Mouse (Mus musculus) embryonic facial prominence, embryonic 12.5 days (tissue): ENCODE results near the gene Pakap. TPM values are rescaled to one million over a fixed set of nuclear protein-coding genes. Genes with fewer than 3 reads are reported as not detected.

Source experiments
- ATAC-seq: fragments of 200-750 bp; cut with Nextera tagmentation; 2 replicates; pipeline ENCODE4 v1.8.0; 2017; ENCODE audit not compliant: insufficient number of reproducible peaks, insufficient read depth, low FRiP score, low TSS enrichment
- H3K27ac ChIP-seq: fragments of 300-500 bp; sonication (generic); 2 replicates; pipeline ENCODE4 v1.5.1; 2016; ENCODE audit warnings: mild to moderate bottlenecking
- H3K27me3 ChIP-seq: fragments of 300-500 bp; sonication (generic); 2 replicates; pipeline ENCODE4 v1.6.1; 2016; ENCODE audit warnings: mild to moderate bottlenecking, moderate library complexity
- H3K36me3 ChIP-seq: fragments of 300-500 bp; sonication (generic); 2 replicates; pipeline ENCODE4 v1.6.1; 2016; ENCODE audit warnings: mild to moderate bottlenecking
- H3K4me1 ChIP-seq: fragments of 300-500 bp; sonication (generic); 2 replicates; pipeline ENCODE4 v1.6.1; 2016
- H3K4me2 ChIP-seq: fragments of 300-500 bp; sonication (generic); replicated peaks from 2 replicates; pipeline ENCODE4 v1.6.1; 2016; ENCODE audit warnings: mild to moderate bottlenecking, moderate library complexity
- H3K4me3 ChIP-seq: fragments of 300-500 bp; sonication (generic); 2 replicates; pipeline ENCODE4 v1.5.1; 2016; ENCODE audit warnings: mild to moderate bottlenecking
- H3K9ac ChIP-seq: fragments of 300-500 bp; sonication (generic); 2 replicates; pipeline ENCODE4 v1.6.1; 2016; ENCODE audit warnings: mild to moderate bottlenecking, moderate library complexity
- H3K9me3 ChIP-seq: fragments of 300-500 bp; sonication (generic); 2 replicates; pipeline ENCODE4 v1.6.1; 2016; ENCODE audit warnings: mild to moderate bottlenecking, moderate library complexity
- WGBS: fragments of 180-500 bp; shearing (Covaris S2); methylation state at CpG from one replicate; pipeline ENCODE4 v1.1.7; 2016; 5-methylcytosine and 5-hydroxymethylcytosine counted together
- polyA plus RNA-seq: library from polyadenylated mRNA; unstranded; fragments of >200 nt; fragmentation: Nextera tagmentation; extraction: Ambion mirVana; gene quantifications from 2 replicates; pipeline ENCODE4 v1.2.1, GENCODE M21; 2016

Gene Pakap
- polyA plus RNA-seq, 1 experiment from 2014 or later, result 42.5 TPM

DNA sequence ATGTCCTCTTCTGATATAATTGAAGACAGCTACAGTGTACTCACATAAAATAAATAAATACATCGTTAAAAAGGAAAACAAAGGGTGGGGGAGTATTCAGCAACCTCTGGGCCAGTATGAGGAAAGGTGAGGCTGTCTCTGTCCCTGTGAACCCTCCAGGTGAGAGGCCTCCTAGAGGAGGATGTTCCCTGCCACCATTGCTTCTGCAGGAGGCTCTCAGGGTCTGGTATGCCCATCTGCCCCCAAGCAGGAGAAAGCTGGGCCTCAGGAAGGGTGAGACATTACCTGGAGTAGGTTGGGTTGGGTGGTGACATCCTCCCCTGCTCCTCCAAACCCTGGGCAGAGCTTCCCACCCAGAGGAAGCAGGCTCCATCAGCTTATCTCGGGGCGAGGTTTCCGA lies 182.7 kb downstream of the Pakap start:
- Histone ChIP-seq H3K9me3 (no peaks in the 10 kb centered on the region), H3K36me3 (peaks cover 1% of the 10 kb centered on the region; the same call in 1 of the 2 replicates), H3K9ac (no peak overlapping the region), H3K4me3 (no peak overlapping the region), H3K27me3 (no peaks in the 10 kb centered on the region), H3K4me1 (0 out of 2 replicates have a peak, but pooled peaks cover 4% of the 10 kb centered on the region), H3K27ac (no peak overlapping the region), H3K4me2 (no peak overlapping the region)
- ATAC-seq, result no peak
- WGBS, result 84% methylated on average over 4 of the region's 4 CpGs

DNA sequence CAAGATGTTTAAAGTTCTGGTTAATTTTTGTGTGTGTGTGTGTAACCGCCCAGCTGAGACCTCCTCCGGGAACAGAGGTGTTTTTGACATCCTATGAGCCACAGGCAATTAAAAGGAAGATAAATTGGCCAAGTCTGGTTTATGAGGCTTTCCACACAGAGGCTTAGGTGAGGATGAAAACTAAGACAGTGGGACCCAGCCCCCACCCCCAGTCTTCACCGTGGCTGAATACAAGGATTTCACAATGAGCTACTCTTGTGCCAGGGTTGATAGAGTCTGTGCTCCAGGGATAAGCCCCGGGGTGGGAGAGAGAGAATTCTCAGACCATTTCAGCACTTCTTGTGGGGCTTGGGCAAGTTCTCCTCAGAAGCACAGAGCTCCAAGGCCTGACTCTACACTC lies 183.1 kb downstream of the Pakap start:
- Histone ChIP-seq H3K9me3 (no peaks in the 10 kb centered on the region), H3K4me1 (0 out of 2 replicates have a peak, but pooled peaks cover 4% of the 10 kb centered on the region), H3K27me3 (no peaks in the 10 kb centered on the region), H3K9ac (no peak overlapping the region), H3K4me3 (no peak overlapping the region), H3K27ac (no peak overlapping the region), H3K36me3 (no peaks in the 10 kb centered on the region), H3K4me2 (no peak overlapping the region)
- WGBS, result 76% methylated on average over 4 of the region's 4 CpGs
- ATAC-seq, result no peak

GRCm38 (mm10) chr4:57751566-57751965 lies 183.6 kb downstream of the Pakap start:
- Histone ChIP-seq H3K4me2 (no peak overlapping the region), H3K27ac (no peak overlapping the region), H3K4me3 (no peak overlapping the region), H3K27me3 (no peaks in the 10 kb centered on the region), H3K9ac (no peak overlapping the region), H3K9me3 (no peaks in the 10 kb centered on the region), H3K4me1 (0 out of 2 replicates have a peak, but pooled peaks cover 4% of the 10 kb centered on the region), H3K36me3 (no peaks in the 10 kb centered on the region)
- WGBS, result 92% methylated on average over 11 of the region's 11 CpGs
- no peak for ATAC-seq

- Histone ChIP-seq H3K36me3 (no peaks in the 10 kb centered on the region), H3K4me1 (no peaks in the 10 kb centered on the region), H3K27me3 (no peaks in the 10 kb centered on the region), H3K9me3 (no peaks in the 10 kb centered on the region), H3K9ac (no peak overlapping the region), H3K27ac (no peak overlapping the region), H3K4me3 (no peak overlapping the region), H3K4me2 (no peak overlapping the region)
- 94% methylated on average over 11 of the region's 11 CpGs for WGBS
- ATAC-seq, result no peak
Measured at GRCm38 (mm10) chr4:57755085-57755484, 187.1 kb downstream of the Pakap start.

DNA sequence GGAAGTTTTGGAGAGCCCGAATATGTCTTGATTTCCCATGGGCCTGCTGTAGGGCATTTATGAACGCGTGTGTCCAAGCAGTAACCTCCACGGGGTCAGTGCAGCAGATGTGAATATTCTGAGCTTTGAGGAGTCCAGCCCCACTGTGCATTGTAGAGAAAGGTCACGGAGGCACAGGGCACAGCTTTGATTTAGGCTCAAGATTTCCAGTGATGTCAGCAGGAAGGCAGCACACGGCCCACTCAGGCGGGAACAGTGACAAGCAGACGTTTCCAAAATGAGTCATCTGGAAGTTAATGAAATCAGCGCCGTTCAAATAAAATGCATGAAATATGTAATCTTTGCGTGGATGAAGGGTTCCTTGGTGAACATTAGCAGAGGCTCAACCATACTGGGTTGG lies 190.0 kb downstream of the Pakap start:
- no peaks in the 10 kb centered on the region for H3K4me1 ChIP-seq
- H3K27me3 ChIP-seq, result no peaks in the 10 kb centered on the region
- H3K36me3 ChIP-seq, result no peaks in the 10 kb centered on the region
- H3K27ac ChIP-seq, result peak overlapping the region; percentile 30; the same call in 1 of the 2 replicates
- H3K4me3 ChIP-seq, result no peak overlapping the region
- no peak overlapping the region for H3K4me2 ChIP-seq
- no peak for ATAC-seq
- no peak overlapping the region for H3K9ac ChIP-seq
- 45% methylated on average over 11 of the region's 11 CpGs for WGBS
- no peaks in the 10 kb centered on the region for H3K9me3 ChIP-seq

DNA sequence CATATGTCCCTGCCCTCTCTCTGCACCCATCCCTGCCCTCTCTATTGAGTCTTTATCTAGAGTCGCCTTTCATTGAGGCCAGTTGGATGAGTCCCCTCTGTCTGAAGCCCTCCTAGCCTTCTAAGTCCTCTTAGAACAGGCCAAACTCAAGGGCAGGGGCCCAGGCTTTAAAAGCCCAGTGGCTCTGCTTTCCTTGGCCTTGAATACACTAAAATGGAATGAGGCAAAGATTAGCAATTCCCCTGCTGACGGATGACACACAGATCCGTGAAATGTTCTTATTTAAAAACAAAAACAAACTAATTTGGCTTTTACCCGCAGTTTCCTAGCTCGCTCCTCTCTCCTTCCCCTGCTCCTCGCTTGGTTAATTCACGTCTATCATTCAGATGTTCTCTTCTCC lies 194.4 kb downstream of the Pakap start:
- H3K4me3 ChIP-seq, result no peak overlapping the region
- no peak overlapping the region for H3K9ac ChIP-seq
- 0 out of 2 replicates have a peak overlapping the region, but pooled peaks have one; percentile 23 for H3K27ac ChIP-seq
- no peak for ATAC-seq
- H3K9me3 ChIP-seq, result no peaks in the 10 kb centered on the region
- 65% methylated on average over 7 of the region's 7 CpGs for WGBS
- no peak overlapping the region for H3K4me2 ChIP-seq
- H3K4me1 ChIP-seq, result peaks cover 21% of the 10 kb centered on the region
- H3K27me3 ChIP-seq, result no peaks in the 10 kb centered on the region
- no peaks in the 10 kb centered on the region for H3K36me3 ChIP-seq

GRCm38 (mm10) chr4:57764392-57764791 lies 196.4 kb downstream of the Pakap start:
- Histone ChIP-seq H3K27ac (peak overlapping the region; percentile 69), H3K9ac (no peak overlapping the region), H3K4me2 (no peak overlapping the region), H3K4me1 (peaks cover 21% of the 10 kb centered on the region), H3K36me3 (no peaks in the 10 kb centered on the region), H3K4me3 (no peak overlapping the region), H3K9me3 (no peaks in the 10 kb centered on the region), H3K27me3 (no peaks in the 10 kb centered on the region)
- no peak for ATAC-seq
- WGBS, result 43% methylated on average over 1 of the region's 1 CpGs

DNA sequence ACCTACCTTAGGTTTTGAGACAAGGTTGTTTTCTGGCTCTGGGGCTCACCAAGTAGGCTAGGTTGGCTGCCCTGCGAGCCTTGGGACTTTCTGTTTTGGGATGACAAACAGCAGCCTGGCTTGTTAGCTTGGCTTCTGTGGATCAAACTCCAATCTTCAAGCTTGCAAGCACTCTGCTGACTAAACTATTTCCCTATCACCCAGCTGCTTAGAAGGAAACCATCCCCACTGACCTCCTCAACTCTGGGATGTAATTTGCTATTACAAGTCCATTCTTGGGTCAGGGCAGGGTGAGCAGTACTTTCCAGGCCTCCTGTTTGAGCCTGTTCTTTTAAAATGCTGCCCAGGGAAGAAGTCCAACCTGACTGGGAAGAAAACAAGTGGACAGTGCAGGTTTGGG lies 196.9 kb downstream of the Pakap start:
- no peaks in the 10 kb centered on the region for H3K9me3 ChIP-seq
- 75% methylated on average over 1 of the region's 1 CpGs for WGBS
- H3K27me3 ChIP-seq, result no peaks in the 10 kb centered on the region
- no peak overlapping the region for H3K9ac ChIP-seq
- no peak overlapping the region for H3K4me2 ChIP-seq
- H3K4me1 ChIP-seq, result peaks cover 21% of the 10 kb centered on the region
- H3K27ac ChIP-seq, result peak overlapping the region; percentile 65
- ATAC-seq, result no peak
- no peaks in the 10 kb centered on the region for H3K36me3 ChIP-seq
- no peak overlapping the region for H3K4me3 ChIP-seq

GRCm38 (mm10) chr4:57765806-57766205 lies 197.8 kb downstream of the Pakap start:
- Histone ChIP-seq H3K36me3 (no peaks in the 10 kb centered on the region), H3K27me3 (no peaks in the 10 kb centered on the region), H3K9me3 (no peaks in the 10 kb centered on the region), H3K4me1 (peaks cover 21% of the 10 kb centered on the region), H3K4me3 (no peak overlapping the region), H3K4me2 (no peak overlapping the region), H3K27ac (no peak overlapping the region), H3K9ac (no peak overlapping the region)
- 11% methylated on average over 4 of the region's 4 CpGs for WGBS
- no peak; the same call in 1 of the 2 replicates for ATAC-seq

DNA sequence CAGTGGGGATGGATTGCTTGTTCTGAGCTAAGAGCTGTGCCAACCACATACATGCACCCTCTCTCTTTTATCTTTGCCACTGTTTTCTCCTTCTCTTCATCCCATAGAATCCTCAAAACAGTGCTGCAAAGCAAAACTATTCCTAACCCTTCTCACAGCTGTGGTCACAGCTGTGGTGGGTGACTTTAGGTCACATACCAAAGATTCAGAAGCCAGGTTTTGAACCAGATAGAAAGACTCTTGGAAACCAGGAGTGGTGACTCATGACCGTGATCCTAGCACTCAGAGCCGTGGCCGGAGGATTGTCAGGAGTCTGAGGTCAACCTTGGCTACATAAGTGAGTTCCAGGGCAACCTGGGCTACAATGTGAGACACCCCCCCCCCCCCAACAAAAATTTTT lies 201.0 kb downstream of the Pakap start:
- H3K27ac ChIP-seq, result no peak overlapping the region
- no peak overlapping the region for H3K9ac ChIP-seq
- H3K36me3 ChIP-seq, result no peaks in the 10 kb centered on the region
- no peaks in the 10 kb centered on the region for H3K27me3 ChIP-seq
- H3K4me1 ChIP-seq, result peaks cover 22% of the 10 kb centered on the region
- no peak overlapping the region for H3K4me2 ChIP-seq
- WGBS, result 77% methylated on average over 3 of the region's 3 CpGs
- no peak for ATAC-seq
- H3K4me3 ChIP-seq, result no peak overlapping the region
- H3K9me3 ChIP-seq, result no peaks in the 10 kb centered on the region

DNA sequence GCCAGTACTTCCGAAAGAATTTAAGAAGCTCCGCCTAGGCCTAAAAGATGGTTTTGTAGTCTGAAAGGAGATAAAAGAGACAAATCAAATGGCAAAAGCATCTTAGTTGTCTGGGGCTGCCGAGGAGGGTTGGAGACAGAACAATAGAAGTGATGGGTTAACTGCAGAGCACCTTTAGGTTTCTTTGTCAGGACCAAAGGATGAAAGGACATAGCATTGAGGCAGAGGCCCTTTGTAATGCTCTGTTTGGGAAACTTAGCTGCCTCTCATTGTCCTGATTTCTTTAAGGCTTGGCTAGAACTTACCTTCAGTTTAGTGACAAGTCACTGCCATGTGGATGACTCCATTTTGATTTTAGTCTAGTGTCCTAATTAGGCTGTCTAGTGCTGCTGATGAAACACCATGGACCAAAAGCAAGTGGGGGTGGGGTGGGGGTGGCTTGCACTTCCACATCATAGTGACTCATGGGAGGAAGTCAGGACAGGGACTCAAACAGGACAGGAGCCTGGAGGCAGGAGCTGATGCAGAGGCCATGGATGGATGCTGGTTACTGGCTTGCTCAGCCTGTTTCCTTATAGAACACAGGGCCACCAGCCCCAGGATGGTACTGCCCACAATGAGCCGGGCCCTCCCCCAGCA lies 202.3 kb downstream of the Pakap start:
- Histone ChIP-seq H3K4me2 (no peak overlapping the region), H3K4me3 (no peak overlapping the region), H3K27ac (no peak overlapping the region), H3K36me3 (no peaks in the 10 kb centered on the region), H3K9me3 (no peaks in the 10 kb centered on the region), H3K9ac (no peak overlapping the region), H3K4me1 (peaks cover 9% of the 10 kb centered on the region; the same call in 1 of the 2 replicates), H3K27me3 (no peaks in the 10 kb centered on the region)
- WGBS, result 66% methylated on average over 4 of the region's 4 CpGs
- ATAC-seq, result no peak

GRCm38 (mm10) chr4:57771558-57772219 lies 203.7 kb downstream of the Pakap start:
- Histone ChIP-seq H3K9me3 (no peaks in the 10 kb centered on the region), H3K9ac (no peak overlapping the region), H3K36me3 (no peaks in the 10 kb centered on the region), H3K27me3 (no peaks in the 10 kb centered on the region), H3K4me1 (peaks cover 7% of the 10 kb centered on the region; the same call in 1 of the 2 replicates), H3K4me3 (no peak overlapping the region), H3K27ac (no peak overlapping the region), H3K4me2 (no peak overlapping the region)
- WGBS, result 95% methylated on average over 2 of the region's 2 CpGs
- peak; percentile 47 for ATAC-seq
